Mouse (Mus musculus): ENCODE measurements at regions not wholly inside any gene's neighbourhood (a gene's known extent, or its start where the extent isn't known, plus 50 kb on each side); places are given as distances from the start of the nearest gene placed in this dataset.

GRCm38 (mm10) chr14:80083724-80084123 lies 99.8 kb downstream of the Olfm4 start:
- no peaks in the 10 kb centered on the region for H3K36me3 ChIP-seq (ENCODE audit: control insufficient read depth, insufficient read depth, low read length)
- H3K27me3 ChIP-seq (replicated peaks; ENCODE audit: control insufficient read depth, insufficient read depth, low read length): no peaks in the 10 kb centered on the region
- no peak overlapping the region for H3K4me3 ChIP-seq (ENCODE audit: low read length)
- no peak overlapping the region for H3K4me2 ChIP-seq (ENCODE audit: low read length)
- H3K9ac ChIP-seq (ENCODE audit: low read depth, low read length): no peak overlapping the region
- H3K9me3 ChIP-seq (ENCODE audit: control insufficient read depth, low read length): no peaks in the 10 kb centered on the region
- H3K4me1 ChIP-seq (ENCODE audit: control insufficient read depth, insufficient read depth, low read depth, low read length): no peaks in the 10 kb centered on the region
- no peak for ATAC-seq
- 70% methylated on average over 3 of the region's 3 CpGs for WGBS
- no peak overlapping the region for H3K27ac ChIP-seq (ENCODE audit: low read depth, low read length)

- Histone ChIP-seq H3K27me3 (replicated peaks; ENCODE audit: control insufficient read depth, insufficient read depth, low read length) (no peaks in the 10 kb centered on the region), H3K27ac (ENCODE audit: low read depth, low read length) (no peak overlapping the region), H3K4me2 (ENCODE audit: low read length) (no peak overlapping the region), H3K36me3 (ENCODE audit: control insufficient read depth, insufficient read depth, low read length) (no peaks in the 10 kb centered on the region), H3K4me3 (ENCODE audit: low read length) (no peak overlapping the region), H3K9me3 (ENCODE audit: control insufficient read depth, low read length) (no peaks in the 10 kb centered on the region), H3K4me1 (ENCODE audit: control insufficient read depth, insufficient read depth, low read depth, low read length) (no peaks in the 10 kb centered on the region), H3K9ac (ENCODE audit: low read depth, low read length) (no peak overlapping the region)
- no peak for ATAC-seq
- 65% methylated on average over 1 of the region's 1 CpGs for WGBS
These were observed 113.4 kb downstream of the Olfm4 start for GRCm38 (mm10) chr14:80097238-80097637.

- Histone ChIP-seq H3K27ac (ENCODE audit: low read depth, low read length) (no peak overlapping the region), H3K9me3 (ENCODE audit: control insufficient read depth, low read length) (no peaks in the 10 kb centered on the region)
These were observed 129.3 kb downstream of the Olfm4 start for GRCm38 (mm10) chr14:80113115-80113687.

DNA sequence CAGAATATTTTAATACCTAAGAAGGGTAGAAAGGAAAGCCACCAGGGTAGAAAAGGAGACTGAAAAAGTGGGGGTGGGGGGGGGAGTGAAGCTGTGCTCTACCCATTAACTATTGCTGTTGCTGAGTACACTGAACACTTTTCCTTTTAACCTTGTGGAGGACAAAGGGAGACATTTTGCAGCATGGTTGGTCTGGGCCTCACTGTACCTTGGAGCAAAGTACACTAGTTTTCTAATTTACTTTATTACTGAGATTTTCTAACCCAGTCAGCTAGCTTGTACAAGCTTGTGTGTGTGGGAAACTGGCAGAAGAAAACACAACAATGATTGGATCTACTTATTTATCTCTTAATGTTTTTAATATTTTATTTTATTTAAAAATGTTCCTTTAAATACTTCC lies 130.4 kb downstream of the Olfm4 start:
- H3K9ac ChIP-seq (ENCODE audit: low read depth, low read length): no peak overlapping the region
- no peaks in the 10 kb centered on the region for H3K36me3 ChIP-seq (ENCODE audit: control insufficient read depth, insufficient read depth, low read length)
- no peak overlapping the region for H3K27ac ChIP-seq (ENCODE audit: low read depth, low read length)
- H3K4me2 ChIP-seq (ENCODE audit: low read length): no peak overlapping the region
- no peaks in the 10 kb centered on the region for H3K4me1 ChIP-seq (ENCODE audit: control insufficient read depth, insufficient read depth, low read depth, low read length)
- no peaks in the 10 kb centered on the region for H3K27me3 ChIP-seq (replicated peaks; ENCODE audit: control insufficient read depth, insufficient read depth, low read length)
- no peak for ATAC-seq
- H3K4me3 ChIP-seq (ENCODE audit: low read length): no peak overlapping the region
- no peaks in the 10 kb centered on the region for H3K9me3 ChIP-seq (ENCODE audit: control insufficient read depth, low read length)

More at GRCm38 (mm10) chr14:80113115-80113687, 129.3 kb downstream of the Olfm4 start:
- no peak overlapping the region for H3K4me2 ChIP-seq (ENCODE audit: low read length)
- no peak for ATAC-seq
- H3K27me3 ChIP-seq (replicated peaks; ENCODE audit: control insufficient read depth, insufficient read depth, low read length): no peaks in the 10 kb centered on the region
- no peak overlapping the region for H3K4me3 ChIP-seq (ENCODE audit: low read length)
- no peaks in the 10 kb centered on the region for H3K36me3 ChIP-seq (ENCODE audit: control insufficient read depth, insufficient read depth, low read length)
- H3K4me1 ChIP-seq (ENCODE audit: control insufficient read depth, insufficient read depth, low read depth, low read length): no peaks in the 10 kb centered on the region
- WGBS: 80% methylated on average over 6 of the region's 6 CpGs
- H3K9ac ChIP-seq (ENCODE audit: low read depth, low read length): no peak overlapping the region

DNA sequence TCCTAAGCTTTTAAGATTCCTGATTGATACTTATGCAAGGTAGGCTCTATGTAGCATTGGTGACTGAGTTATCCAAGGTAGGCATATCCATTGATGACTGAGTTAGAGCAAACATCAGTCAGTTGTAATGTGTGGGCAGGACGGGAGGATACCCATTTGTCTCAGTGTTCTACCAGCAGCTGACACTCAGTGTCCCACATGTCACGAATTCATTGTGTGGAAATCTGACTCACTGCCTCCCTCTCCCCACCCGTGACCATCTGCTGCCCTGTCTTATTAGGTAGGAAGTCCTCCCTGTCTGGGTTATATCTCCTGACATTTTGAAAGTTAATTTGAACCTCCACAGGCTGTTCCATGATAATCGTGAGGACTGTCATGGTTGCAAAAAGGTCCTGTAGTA lies 141.3 kb downstream of the Olfm4 start:
- no peak overlapping the region for H3K4me3 ChIP-seq (ENCODE audit: low read length)
- no peak overlapping the region for H3K27ac ChIP-seq (ENCODE audit: low read depth, low read length)
- H3K9ac ChIP-seq (ENCODE audit: low read depth, low read length): no peak overlapping the region
- H3K27me3 ChIP-seq (replicated peaks; ENCODE audit: control insufficient read depth, insufficient read depth, low read length): no peaks in the 10 kb centered on the region
- no peak for ATAC-seq
- H3K4me1 ChIP-seq (ENCODE audit: control insufficient read depth, insufficient read depth, low read depth, low read length): no peaks in the 10 kb centered on the region
- WGBS: 68% methylated on average over 4 of the region's 4 CpGs
- H3K36me3 ChIP-seq (ENCODE audit: control insufficient read depth, insufficient read depth, low read length): no peaks in the 10 kb centered on the region
- no peak overlapping the region for H3K4me2 ChIP-seq (ENCODE audit: low read length)
- no peaks in the 10 kb centered on the region for H3K9me3 ChIP-seq (ENCODE audit: control insufficient read depth, low read length)

DNA sequence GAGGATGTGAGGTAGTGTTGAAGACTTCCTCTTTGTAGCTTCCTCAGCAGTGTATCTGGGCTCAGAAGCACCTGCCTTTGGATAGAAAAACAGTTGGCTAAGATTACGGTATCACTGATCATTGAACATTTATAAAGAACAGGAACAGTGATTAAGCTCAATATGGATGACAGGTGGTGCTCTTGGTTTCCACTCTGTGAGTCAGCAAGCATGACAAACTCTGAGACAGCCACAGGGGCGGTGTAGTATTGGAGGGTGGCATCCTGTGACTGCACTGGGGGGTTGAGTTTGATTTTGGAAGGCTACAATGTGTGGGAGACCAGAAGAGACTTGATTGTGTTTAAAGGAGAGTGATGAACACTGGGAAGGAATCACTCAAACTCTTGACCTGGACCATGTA lies 144.3 kb downstream of the Olfm4 start:
- Histone ChIP-seq H3K27me3 (replicated peaks; ENCODE audit: control insufficient read depth, insufficient read depth, low read length) (no peaks in the 10 kb centered on the region), H3K27ac (ENCODE audit: low read depth, low read length) (no peak overlapping the region), H3K9me3 (ENCODE audit: control insufficient read depth, low read length) (no peaks in the 10 kb centered on the region), H3K4me1 (ENCODE audit: control insufficient read depth, insufficient read depth, low read depth, low read length) (no peaks in the 10 kb centered on the region), H3K9ac (ENCODE audit: low read depth, low read length) (no peak overlapping the region), H3K36me3 (ENCODE audit: control insufficient read depth, insufficient read depth, low read length) (no peaks in the 10 kb centered on the region), H3K4me2 (ENCODE audit: low read length) (no peak overlapping the region), H3K4me3 (ENCODE audit: low read length) (no peak overlapping the region)
- no peak for ATAC-seq
- WGBS: 81% methylated on average over 2 of the region's 2 CpGs

DNA sequence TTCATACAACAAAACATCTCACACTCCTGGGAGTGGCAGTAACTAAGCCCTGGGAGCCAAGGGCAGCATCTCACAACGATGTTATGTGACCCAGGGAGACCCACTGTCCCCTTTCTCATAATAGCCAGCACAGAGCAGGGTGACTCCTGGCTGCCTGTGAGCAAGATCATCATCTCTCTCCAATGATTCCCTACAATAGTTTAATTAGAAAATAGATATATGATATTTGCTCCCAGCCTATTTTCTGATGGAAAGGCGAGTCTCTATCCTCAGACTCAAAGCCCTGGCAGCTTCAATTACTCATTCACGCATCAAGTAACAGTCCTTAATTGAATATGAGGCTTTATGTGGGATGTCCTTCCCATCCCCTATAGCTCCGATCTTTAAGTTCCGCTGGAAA lies 153.7 kb downstream of the Olfm4 start:
- Histone ChIP-seq H3K4me1 (ENCODE audit: control insufficient read depth, insufficient read depth, low read depth, low read length) (peaks cover 9% of the 10 kb centered on the region), H3K4me2 (ENCODE audit: low read length) (no peak overlapping the region), H3K36me3 (ENCODE audit: control insufficient read depth, insufficient read depth, low read length) (no peaks in the 10 kb centered on the region), H3K9ac (ENCODE audit: low read depth, low read length) (no peak overlapping the region), H3K9me3 (ENCODE audit: control insufficient read depth, low read length) (no peaks in the 10 kb centered on the region), H3K4me3 (ENCODE audit: low read length) (no peak overlapping the region), H3K27me3 (replicated peaks; ENCODE audit: control insufficient read depth, insufficient read depth, low read length) (no peaks in the 10 kb centered on the region), H3K27ac (ENCODE audit: low read depth, low read length) (peak overlapping the region; percentile 11; the same call in 1 of the 2 replicates)
- 0 out of 2 replicates have a peak, but pooled peaks have one; percentile 40 for ATAC-seq
- 35% methylated on average over 5 of the region's 5 CpGs for WGBS

- Histone ChIP-seq H3K4me1 (ENCODE audit: control insufficient read depth, insufficient read depth, low read depth, low read length) (peaks cover 9% of the 10 kb centered on the region), H3K4me3 (ENCODE audit: low read length) (no peak overlapping the region), H3K9me3 (ENCODE audit: control insufficient read depth, low read length) (no peaks in the 10 kb centered on the region), H3K27me3 (replicated peaks; ENCODE audit: control insufficient read depth, insufficient read depth, low read length) (no peaks in the 10 kb centered on the region), H3K36me3 (ENCODE audit: control insufficient read depth, insufficient read depth, low read length) (no peaks in the 10 kb centered on the region), H3K9ac (ENCODE audit: low read depth, low read length) (no peak overlapping the region), H3K4me2 (ENCODE audit: low read length) (no peak overlapping the region), H3K27ac (ENCODE audit: low read depth, low read length) (peak overlapping the region; percentile 55; the same call in 1 of the 2 replicates)
- WGBS: 5% methylated on average over 6 of the region's 6 CpGs
- peak; percentile 74 for ATAC-seq
These were observed 155.3 kb downstream of the Olfm4 start for GRCm38 (mm10) chr14:80138991-80139791.

DNA sequence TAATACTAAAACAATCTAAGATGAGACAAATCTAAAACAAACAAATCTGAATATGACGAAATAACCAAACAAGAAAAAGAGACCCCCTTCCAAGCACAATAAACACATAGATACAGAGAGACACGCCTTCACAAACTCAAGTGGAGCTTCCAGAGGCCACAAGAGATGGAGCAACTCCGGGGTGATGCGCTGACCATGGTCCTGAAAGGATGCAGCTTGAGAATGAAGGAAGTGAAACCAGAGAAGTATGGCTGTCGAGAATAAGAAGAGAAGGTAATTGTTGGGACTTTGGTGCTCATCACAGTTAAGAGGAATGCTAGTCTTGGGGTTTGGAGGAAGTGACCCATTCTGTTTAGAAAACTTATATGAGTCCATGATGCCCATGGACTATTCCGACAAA lies 173.1 kb downstream of the Olfm4 start:
- Histone ChIP-seq H3K4me1 (ENCODE audit: control insufficient read depth, insufficient read depth, low read depth, low read length) (no peaks in the 10 kb centered on the region), H3K27ac (ENCODE audit: low read depth, low read length) (no peak overlapping the region), H3K27me3 (replicated peaks; ENCODE audit: control insufficient read depth, insufficient read depth, low read length) (no peaks in the 10 kb centered on the region), H3K4me2 (ENCODE audit: low read length) (no peak overlapping the region), H3K9me3 (ENCODE audit: control insufficient read depth, low read length) (no peaks in the 10 kb centered on the region), H3K9ac (ENCODE audit: low read depth, low read length) (no peak overlapping the region), H3K4me3 (ENCODE audit: low read length) (no peak overlapping the region), H3K36me3 (ENCODE audit: control insufficient read depth, insufficient read depth, low read length) (no peaks in the 10 kb centered on the region)
- WGBS: 49% methylated on average over 6 of the region's 6 CpGs
- ATAC-seq: no peak

All from hindbrain, embryonic 16.5 days (tissue).